10 mouse cellular contexts compared by ENCODE assay signal in the genomic region with DNA sequence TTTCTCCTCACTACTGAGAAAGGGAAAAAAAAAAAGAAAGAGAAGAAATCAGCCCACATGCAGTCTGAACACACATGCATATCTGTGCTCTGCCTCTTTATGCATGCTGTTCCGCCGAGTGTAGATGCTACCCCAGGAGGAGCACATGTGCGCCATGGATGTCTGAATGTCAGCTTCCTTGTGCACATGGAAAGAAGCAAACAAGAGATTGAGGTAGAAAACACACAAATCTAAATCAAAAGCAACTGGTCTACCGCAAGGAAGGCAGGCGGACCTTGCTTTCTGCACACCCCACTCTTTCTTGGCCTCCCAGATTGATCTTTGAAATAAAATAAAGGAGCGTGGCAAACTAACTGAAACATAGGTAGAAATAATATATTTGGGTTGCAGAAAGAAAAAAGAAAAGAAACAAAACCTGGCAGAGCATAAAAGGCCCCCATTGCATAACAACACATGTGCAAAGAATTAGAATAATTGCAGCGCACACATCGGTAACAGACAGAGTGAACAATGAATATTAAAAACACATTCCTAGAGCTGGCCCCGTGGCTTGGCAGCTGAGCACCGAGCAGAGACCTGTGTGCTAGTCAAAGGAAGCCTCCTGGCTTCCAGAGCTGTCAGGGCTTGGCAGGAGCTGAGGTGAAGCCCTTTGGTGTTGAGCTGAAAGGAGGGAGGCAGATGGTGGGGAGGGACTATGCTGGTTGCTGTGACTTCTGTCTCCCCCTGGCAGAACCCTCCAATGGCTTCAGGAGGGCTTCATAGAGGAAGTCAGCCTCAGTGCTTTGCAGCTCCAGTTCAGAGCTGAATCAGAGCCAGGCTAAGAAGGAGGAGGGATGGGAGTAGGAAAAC.
DNase-seq lines count a peak whose midpoint lies in the region; ATAC-seq and TF ChIP-seq lines count a peak whose summit lies in the region.
"Had no signal": no experiment of that assay in that cellular context is flagged by ENCODE, and none has a peak within 500 bp of the region (broad histone marks: within the 10 kb centered on the region; RNA-seq: fewer than 3 reads in every experiment).

No protein-coding gene starts in this region.

- no peak for TF ChIP-seq POLR2A in thymus, adult 2 months (IDR thresholded peaks at IDR 0.05; ENCODE audit: control insufficient read depth, extremely low read depth, insufficient read depth, low read length, poor library complexity)

- no peaks in the 10 kb centered on the region for H3K36me3 ChIP-seq in kidney, embryonic 14.5 days (ENCODE audit: control insufficient read depth, insufficient read depth, low read length)
- H3K36me3 ChIP-seq in midbrain, embryonic 10.5 days, result no peaks in the 10 kb centered on the region
- no peaks in the 10 kb centered on the region for H3K36me3 ChIP-seq in thymus, adult 2 months (ENCODE audit: control insufficient read depth, insufficient read depth, low read length)

- H3K27ac ChIP-seq in kidney, embryonic 14.5 days (ENCODE audit: low read depth, low read length), result no peak overlapping the region
- H3K27ac ChIP-seq in layer of hippocampus, adult 2 months, result peak overlapping the region; percentile 74
- H3K27ac ChIP-seq in midbrain, embryonic 10.5 days (replicated peaks), result peak overlapping the region; percentile 64
- no peak overlapping the region for H3K27ac ChIP-seq in thymus, adult 2 months (ENCODE audit: control insufficient read depth, insufficient read depth, low read length)
- H3K27ac ChIP-seq: liver, embryonic 14.5 days had no signal

- no peaks in the 10 kb centered on the region for H3K27me3 ChIP-seq in kidney, embryonic 14.5 days (ENCODE audit: control insufficient read depth, insufficient read depth, low read length)
- H3K27me3 ChIP-seq in midbrain, embryonic 10.5 days (ENCODE audit: low read depth, poor library complexity, severe bottlenecking), result 0 out of 2 replicates have a peak, but pooled peaks cover 3% of the 10 kb centered on the region
- H3K27me3 ChIP-seq in thymus, adult 2 months (ENCODE audit: control insufficient read depth, insufficient read depth, low read length), result no peaks in the 10 kb centered on the region
- H3K27me3 ChIP-seq: CH12.LX had no signal

- no peaks in the 10 kb centered on the region for H3K9me3 ChIP-seq in kidney, embryonic 14.5 days (ENCODE audit: control insufficient read depth, low read length)
- no peaks in the 10 kb centered on the region for H3K9me3 ChIP-seq in midbrain, embryonic 10.5 days (replicated peaks)

- no peaks in the 10 kb centered on the region for H3K4me1 ChIP-seq in kidney, embryonic 14.5 days (ENCODE audit: control insufficient read depth, insufficient read depth, low read length)
- H3K4me1 ChIP-seq in midbrain, embryonic 10.5 days, result peaks cover 26% of the 10 kb centered on the region
- H3K4me1 ChIP-seq in thymus, adult 2 months (replicated peaks; ENCODE audit: control insufficient read depth, insufficient read depth, low read length), result no peaks in the 10 kb centered on the region

- 71% methylated on average over 10 of the region's 10 CpGs for WGBS in kidney, embryonic 14.5 days
- 65% methylated on average over 10 of the region's 10 CpGs for WGBS in midbrain, embryonic 10.5 days
- WGBS in thymus, adult 2 months, result 82% methylated on average over 10 of the region's 10 CpGs

- H3K9ac ChIP-seq in kidney, embryonic 14.5 days (ENCODE audit: low read depth, low read length), result no peak overlapping the region
- H3K9ac ChIP-seq: liver, embryonic 14.5 days had no signal

- H3K4me2 ChIP-seq in kidney, embryonic 14.5 days (replicated peaks; ENCODE audit: low read depth, low read length), result no peak overlapping the region

- no peak for TF ChIP-seq CTCF in layer of hippocampus, adult 2 months (conservative IDR thresholded peaks at IDR 0.05)
- no peak for TF ChIP-seq CTCF in thymus, adult 2 months (IDR thresholded peaks at IDR 0.05; ENCODE audit: borderline replicate concordance, control insufficient read depth, extremely low read depth, insufficient read depth, low read length, poor library complexity)

- no peak overlapping the region for H3K4me3 ChIP-seq in kidney, embryonic 14.5 days (ENCODE audit: low read length)
- H3K4me3 ChIP-seq in layer of hippocampus, adult 2 months, result peak overlapping the region; percentile 19
- H3K4me3 ChIP-seq in midbrain, embryonic 10.5 days, result no peak overlapping the region
- no peak overlapping the region for H3K4me3 ChIP-seq in thymus, adult 2 months (ENCODE audit: control insufficient read depth, insufficient read depth, low read length)

- 0 out of 2 replicates have a peak, but pooled peaks have one; percentile 28 for ATAC-seq in kidney, embryonic 14.5 days (ENCODE audit: low FRiP score, low TSS enrichment)

- DNase-seq in kidney, adult 9 months, result no peak
- DNase-seq in fibroblast of lung, adult 2 months (ENCODE audit: low read depth), result peak; percentile 56
- DNase-seq in layer of hippocampus, adult 2 months (ENCODE audit: low spot score in 2 of 2), result peak; percentile 19 to 30
- peak; percentile 30 for DNase-seq in midbrain, embryonic 10.5 days (ENCODE audit: low spot score)
- no peak for DNase-seq in adrenal gland, adult 18-20 months (ENCODE audit: low spot score in 2 of 2)
- no peak for DNase-seq in thymus, adult 2 months
- no peak for DNase-seq in B cell, adult 2 months

Comparison
In these comparisons a context has a peak if more than half of its experiments do, and no peak if none do; other contexts are left out.
1. H3K27ac ChIP-seq: peak in layer of hippocampus, adult 2 months (single experiment) and midbrain, embryonic 10.5 days (single experiment); none in kidney, embryonic 14.5 days (single experiment) and thymus, adult 2 months (single experiment).
2. DNase-seq: peak in fibroblast of lung, adult 2 months (single experiment), layer of hippocampus, adult 2 months (2 of 2) and midbrain, embryonic 10.5 days (single experiment); none in kidney, adult 9 months (single experiment), adrenal gland, adult 18-20 months (0 of 2), thymus, adult 2 months (single experiment) and B cell, adult 2 months (0 of 2).